Mouse (Mus musculus): Measurements from ENCODE around the gene Olfr420. TPM values are rescaled to one million over a fixed set of nuclear protein-coding genes. Genes with fewer than 3 reads are reported as not detected.

Olfr420 gene
- total RNA-seq (2021), result not detected
- long read RNA-seq, experiment 1, result 0 reads
- long read RNA-seq, experiment 2, result 0 reads

- no peak for DNase-seq (ENCODE audit: low spot score in 2 of 2)
Observed at GRCm38 (mm10) chr1:174155333-174155732, at the start of gene Olfr420. Gene Olfr420 (plus strand): TSS chr1:174155633.

- no peak for DNase-seq (ENCODE audit: low spot score in 2 of 2)
Observed at GRCm38 (mm10) chr1:174121062-174121461, 34.4 kb upstream of the Olfr420 start, which contains the start of gene Olfr231. Gene Olfr231 (minus strand): TSS chr1:174121162.

- no peak for DNase-seq (ENCODE audit: low spot score in 2 of 2)
Observed at GRCm38 (mm10) chr1:174131217-174131616, 24.2 kb upstream of the Olfr420 start, which contains the start of gene Olfr424. Gene Olfr424 (plus strand): TSS chr1:174131517.

DNA sequence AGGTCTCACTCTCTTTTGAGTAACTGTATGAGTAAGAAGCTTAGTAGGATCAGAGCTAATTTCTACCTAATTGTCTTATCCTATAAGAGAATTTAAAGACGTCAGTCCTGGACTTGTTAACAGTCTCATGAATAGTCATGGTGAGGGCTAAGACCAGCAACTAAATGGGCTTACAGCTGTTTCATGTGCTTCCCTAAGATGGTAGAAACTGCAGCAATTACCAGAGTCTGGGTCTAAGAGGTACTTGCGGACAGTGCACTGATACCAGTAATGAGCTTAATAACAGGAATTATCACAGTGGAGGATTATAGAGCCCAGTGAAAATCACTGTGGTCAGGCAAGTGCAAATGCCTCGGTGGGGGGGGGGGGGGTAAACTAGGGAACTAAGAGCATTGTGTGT lies 23.4 kb upstream of the Olfr420 start:
- DNase-seq (ENCODE audit: low spot score in 2 of 2), result no peak

GRCm38 (mm10) chr1:174141384-174141783 lies 14.0 kb upstream of the Olfr420 start:
- DNase-seq (ENCODE audit: low spot score in 2 of 2), result no peak

DNA sequence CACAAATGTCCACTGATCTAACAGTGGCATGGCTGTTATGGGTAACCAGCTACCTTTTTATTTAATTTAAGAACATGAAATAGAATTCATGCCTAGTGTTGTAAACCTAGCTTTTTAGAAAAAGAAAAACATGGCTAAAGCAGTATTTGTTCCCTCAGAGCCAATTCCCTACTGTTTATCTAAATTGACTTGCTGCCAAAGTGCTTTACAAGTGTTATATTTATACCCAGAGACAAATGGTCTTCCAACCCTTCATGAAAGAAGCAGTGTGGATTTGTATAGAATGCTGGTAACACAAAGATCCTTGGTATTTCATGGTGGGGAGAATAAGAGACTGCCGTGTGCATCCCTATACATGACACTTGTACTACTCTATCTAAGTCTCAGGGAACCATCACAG lies 8.7 kb upstream of the Olfr420 start:
- DNase-seq (ENCODE audit: low spot score in 2 of 2), result no peak

- no peak for DNase-seq (ENCODE audit: low spot score in 2 of 2)
Observed at GRCm38 (mm10) chr1:174149289-174149688, 6.1 kb upstream of the Olfr420 start.

DNA sequence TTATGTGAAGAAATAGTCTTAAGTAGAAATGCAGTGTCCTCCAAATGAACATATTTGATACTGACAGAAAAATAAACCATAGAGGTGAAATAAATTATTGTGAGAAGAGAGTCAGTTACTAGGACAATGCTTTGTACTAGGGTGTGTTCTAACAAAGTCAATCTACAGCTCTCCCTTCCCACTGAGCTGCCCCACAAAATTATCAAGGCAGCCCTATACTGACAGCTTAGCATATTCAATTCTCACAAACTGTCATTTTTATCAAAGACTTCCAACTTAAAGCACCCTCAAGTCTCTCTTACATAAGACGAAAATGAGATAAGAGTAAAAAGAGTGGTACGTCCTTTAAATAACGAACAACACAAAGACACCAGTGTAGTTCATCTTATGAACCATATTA lies 2.2 kb downstream of the Olfr420 start:
- no peak for DNase-seq (ENCODE audit: low spot score in 2 of 2)

- DNase-seq (ENCODE audit: low spot score in 2 of 2), result no peak
Observed at GRCm38 (mm10) chr1:174158512-174158911, 3.1 kb downstream of the Olfr420 start.

DNA sequence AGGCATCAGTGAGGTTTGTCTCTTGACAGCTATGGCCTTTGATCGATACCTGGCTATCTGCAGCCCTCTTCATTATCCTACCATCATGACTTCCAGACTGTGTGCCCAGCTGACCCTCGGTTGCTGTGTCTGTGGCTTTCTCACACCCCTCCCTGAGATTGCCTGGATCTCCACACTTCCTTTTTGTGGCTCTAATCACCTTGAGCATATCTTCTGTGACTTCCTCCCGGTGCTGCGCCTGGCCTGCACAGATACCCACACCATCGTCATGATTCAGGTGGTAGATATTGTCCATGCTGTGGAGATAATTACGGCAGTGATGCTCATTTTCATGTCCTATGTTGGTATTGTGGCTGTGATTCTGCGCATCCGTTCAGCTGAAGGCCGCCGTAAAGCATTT lies 3.7 kb downstream of the Olfr420 start:
- no peak for DNase-seq (ENCODE audit: low spot score in 2 of 2)

- DNase-seq (ENCODE audit: low spot score in 2 of 2), result no peak
Observed at GRCm38 (mm10) chr1:174169024-174169423, 13.6 kb downstream of the Olfr420 start.

- no peak for DNase-seq (ENCODE audit: low spot score in 2 of 2)
Observed at GRCm38 (mm10) chr1:174170706-174171501, 15.5 kb downstream of the Olfr420 start.

DNA sequence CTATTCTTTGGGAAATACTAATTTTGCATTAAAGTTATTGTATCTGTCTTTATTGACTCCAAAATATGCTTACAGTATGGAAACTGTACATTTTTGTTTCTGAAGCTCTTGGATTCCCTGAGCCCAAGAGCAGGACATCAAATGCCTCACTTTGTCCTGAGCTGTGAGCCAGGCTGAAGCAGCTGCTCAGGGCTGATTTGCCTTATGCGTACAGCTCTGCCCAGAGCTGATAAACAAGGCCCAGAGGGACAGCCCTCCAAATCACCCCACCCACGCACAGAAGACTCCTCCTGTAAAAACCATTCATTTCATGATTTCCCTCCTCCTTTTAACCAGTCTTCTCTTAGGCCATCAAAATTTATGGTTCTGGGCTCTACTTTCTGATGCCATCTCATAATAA lies 16.1 kb downstream of the Olfr420 start:
- no peak for DNase-seq (ENCODE audit: low spot score in 2 of 2)

DNA sequence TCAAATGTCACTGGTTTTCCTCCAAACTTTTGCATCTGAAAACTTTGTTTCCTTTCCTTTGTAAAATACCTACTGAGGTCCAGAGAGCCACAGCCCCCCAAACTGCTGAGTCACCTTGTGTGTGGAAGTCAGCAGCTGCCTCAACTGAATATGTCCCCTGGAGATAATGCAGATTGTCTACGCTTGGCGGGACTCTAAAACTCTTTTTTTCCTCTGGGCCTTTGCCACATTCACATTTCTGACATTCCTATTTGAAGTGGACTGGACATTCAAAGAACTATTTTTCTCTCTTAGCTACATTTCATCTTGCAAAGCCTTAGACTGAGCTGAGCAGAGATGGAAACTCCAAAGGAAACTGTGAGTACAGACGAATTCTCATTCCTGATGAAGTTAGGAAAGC lies 17.2 kb downstream of the Olfr420 start, which contains the start of gene Spta1:
Gene Spta1, plus strand, starts transcription at position 172 of the 400 bp plus-strand sequence.
- DNase-seq (ENCODE audit: low spot score in 2 of 2), result no peak

DNA sequence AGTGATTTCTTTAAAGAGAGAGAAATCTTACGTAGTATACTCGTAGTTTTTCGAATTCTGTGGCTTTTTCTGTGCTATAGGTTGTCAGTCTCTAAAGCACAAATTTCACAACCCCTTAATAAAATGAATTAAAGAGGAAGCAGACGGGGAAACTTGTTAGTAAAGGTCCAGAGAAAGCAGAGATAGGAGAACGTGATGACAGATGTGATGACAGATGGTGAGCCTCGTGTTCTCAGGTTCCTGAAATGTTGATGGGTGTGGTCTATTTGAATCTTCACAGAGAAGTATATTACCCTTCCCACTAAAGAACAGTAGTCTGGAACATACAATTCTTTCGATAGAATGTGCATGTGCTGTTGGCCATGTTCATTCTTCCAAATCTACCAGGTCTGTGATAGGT lies 49.3 kb downstream of the Olfr420 start:
- DNase-seq (ENCODE audit: low spot score in 2 of 2), result no peak

Other genes with a start within 250 kb of the Olfr420 start
- 1 to 10 TPM; 3.1 to 5.3 TPM for gene Ifi211, start 242.6 kb upstream of the Olfr420 start, total RNA-seq (2021)
- gene Mndal, start 213.1 kb upstream of the Olfr420 start, total RNA-seq (2021), result 10 to 100 TPM; 14.6 to 15.3 TPM
- 10 to 100 TPM; 10.3 to 14.7 TPM for gene Ifi203, start 213.0 kb upstream of the Olfr420 start, total RNA-seq (2021)
- not detected for gene Ifi202b, start 172.9 kb upstream of the Olfr420 start, total RNA-seq (2021)
- 10 to 100 TPM in 1 of 2 experiments, 1 to 10 TPM in 1; 6.8 to 16.8 TPM for gene Ifi205, start 123.8 kb upstream of the Olfr420 start, total RNA-seq (2021)
- not detected for gene Olfr433, start 114.9 kb upstream of the Olfr420 start, total RNA-seq (2021)
- gene Olfr432, start 106.4 kb upstream of the Olfr420 start, total RNA-seq (2021), result not detected
- gene Olfr430, start 89.0 kb upstream of the Olfr420 start, total RNA-seq (2021), result not detected
- gene Olfr429, start 71.3 kb upstream of the Olfr420 start, total RNA-seq (2021), result not detected
- gene Olfr427, start 58.7 kb upstream of the Olfr420 start, total RNA-seq (2021), result not detected
- not detected for gene Olfr231, start 34.5 kb upstream of the Olfr420 start, total RNA-seq (2021)
- gene Olfr424, start 24.1 kb upstream of the Olfr420 start, total RNA-seq (2021), result not detected
- under 1 TPM; 0.23 to 0.67 TPM for gene Spta1, start 17.1 kb downstream of the Olfr420 start, total RNA-seq (2021)
- not detected for gene Olfr419, start 96.4 kb downstream of the Olfr420 start, total RNA-seq (2021)
- gene Mptx1, start 174.9 kb downstream of the Olfr420 start, total RNA-seq (2021), result not detected
- gene Olfr417, start 209.5 kb downstream of the Olfr420 start, total RNA-seq (2021), result not detected
- gene Olfr248, start 235.4 kb downstream of the Olfr420 start, total RNA-seq (2021), result not detected